Mouse (Mus musculus): ENCODE data around the gene Rad1.
"Not testable (repeated sequence)": the region's sequence is repeated elsewhere in the genome, so short reads cannot be mapped to it uniquely, and the experiment has no call there.

The Rad1 gene

DNA sequence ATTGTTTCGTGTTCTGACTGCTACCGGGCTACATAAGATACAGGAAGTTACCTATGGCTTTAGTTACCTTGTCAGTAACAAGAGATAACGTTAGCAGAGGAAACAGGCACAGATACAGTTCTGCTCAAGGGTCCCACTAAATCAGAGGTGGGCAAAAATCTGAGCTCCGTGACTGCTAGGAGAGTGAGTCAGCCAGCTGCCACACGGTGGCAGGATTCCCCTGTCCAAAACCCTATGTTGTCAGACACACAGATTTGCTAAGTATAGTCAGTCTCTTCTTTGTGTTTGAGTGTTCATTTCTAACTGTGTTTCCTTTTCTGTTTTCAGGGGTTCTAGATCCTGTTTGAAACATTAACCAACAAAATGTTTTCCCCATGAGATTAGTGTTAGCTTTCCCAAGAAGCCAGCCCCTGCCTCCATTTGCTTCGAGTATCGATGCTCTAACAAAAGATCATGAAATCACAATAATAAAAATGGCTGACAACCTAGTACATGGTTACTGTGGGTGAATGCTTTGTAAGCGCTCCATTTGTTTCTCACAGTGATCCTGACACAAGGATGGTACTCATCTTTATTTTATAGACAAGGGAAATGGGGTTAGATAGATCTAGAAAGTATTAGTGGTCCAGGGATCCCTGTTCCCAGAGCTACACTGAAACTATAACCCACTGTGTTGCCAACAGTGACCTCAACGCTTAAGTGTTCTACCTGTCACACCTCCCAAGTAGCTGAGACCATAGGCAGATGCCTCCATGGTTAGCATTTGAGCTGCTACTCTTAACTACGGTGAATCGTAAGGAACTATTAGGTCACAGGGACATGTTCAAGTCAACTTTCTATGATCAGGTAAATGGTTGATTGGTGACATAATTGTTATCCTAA, 15.3 kb downstream of the Rad1 start:
- in situ Hi-C loops (cut with MboI, MseI) = loop anchor here (25.0 kb wide), 1 partner anchor 386 kb away; no protein-coding TSS in a partner anchor

DNA sequence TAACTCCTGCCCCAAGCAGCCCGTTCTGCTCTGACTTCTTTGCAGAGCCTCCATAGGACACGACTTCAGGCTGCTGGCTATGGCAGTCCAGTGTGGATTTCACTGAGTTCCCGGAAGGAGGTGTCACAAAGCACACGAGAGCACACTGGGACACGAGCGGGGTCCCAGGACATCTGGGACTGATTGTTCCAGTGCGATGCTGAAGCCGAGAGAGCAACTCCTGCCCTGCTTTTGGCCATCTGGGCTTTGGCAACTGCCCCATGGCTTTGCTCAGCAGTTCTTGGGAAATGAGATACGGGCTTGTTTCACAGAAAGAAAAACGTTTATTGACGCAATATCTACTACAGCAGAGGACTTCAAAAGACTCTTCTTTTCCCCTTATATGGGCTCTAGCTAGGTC, 20.3 kb downstream of the Rad1 start:
- in situ Hi-C loops (cut with MboI, MseI) = loop anchor here (25.0 kb wide), 1 partner anchor 381 kb away; no protein-coding TSS in a partner anchor

DNA sequence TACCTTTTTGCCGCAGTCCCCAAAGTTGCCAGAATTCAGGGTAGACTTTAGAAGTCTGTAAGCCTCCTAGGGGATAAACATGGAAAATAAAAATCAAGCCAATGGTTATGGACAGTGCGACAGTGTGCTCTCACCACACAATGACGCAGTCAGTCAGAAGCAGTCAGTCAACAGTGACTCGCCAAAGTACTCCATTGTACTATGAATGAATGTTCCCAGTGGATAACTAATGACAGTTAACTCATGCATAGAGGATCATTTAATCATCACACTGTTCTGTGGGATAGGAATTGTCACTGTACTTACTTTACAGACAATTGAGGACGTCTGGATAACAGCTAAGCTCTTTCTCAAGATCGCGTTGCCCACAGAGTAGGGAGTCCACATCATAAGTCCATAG, 29.3 kb downstream of the Rad1 start:
- in situ Hi-C loops (cut with MboI, MseI) = loop anchor here (25.0 kb wide), 1 partner anchor 372 kb away; no protein-coding TSS in a partner anchor

DNA sequence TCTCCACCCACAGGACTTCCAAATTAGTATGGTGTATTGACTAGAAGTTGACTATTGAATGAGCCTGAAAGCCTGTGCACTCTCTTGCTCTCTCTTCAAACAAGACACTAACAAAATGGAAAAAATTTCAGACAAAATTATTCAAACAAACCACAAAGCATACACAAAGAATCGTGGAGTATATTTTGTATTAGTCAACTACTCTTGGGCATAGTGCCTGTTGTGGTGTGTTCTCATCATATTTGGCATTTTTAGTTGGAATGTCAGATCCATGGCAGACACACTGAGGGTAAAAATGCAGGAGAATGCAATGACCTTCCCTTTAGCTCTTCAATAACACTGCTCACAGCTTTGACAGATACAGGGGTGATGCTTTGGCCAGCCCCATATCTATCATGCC, 40.1 kb downstream of the Rad1 start:
- in situ Hi-C loops (cut with MboI, MseI) = no loop called here

DNA sequence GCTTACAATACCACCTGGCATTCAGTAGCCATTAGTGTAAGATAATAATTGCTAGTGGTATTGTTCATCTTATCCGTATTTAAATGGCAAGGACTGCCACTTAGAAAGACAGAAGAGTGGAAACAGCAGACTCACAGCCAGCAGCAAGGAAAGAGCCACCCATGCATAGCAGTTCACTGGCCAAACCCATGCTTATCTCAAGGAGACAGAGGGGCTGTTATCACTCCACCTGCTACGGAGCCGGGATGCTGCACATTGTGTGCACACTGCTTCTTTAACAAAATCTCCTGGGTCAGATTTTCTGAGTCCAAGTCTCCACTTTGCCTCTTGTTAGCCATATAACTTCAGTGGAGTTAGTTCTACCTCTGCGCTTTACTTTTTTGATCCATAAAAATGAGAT, 45.5 kb downstream of the Rad1 start:
- in situ Hi-C loops (cut with MboI, MseI) = no loop called here

DNA sequence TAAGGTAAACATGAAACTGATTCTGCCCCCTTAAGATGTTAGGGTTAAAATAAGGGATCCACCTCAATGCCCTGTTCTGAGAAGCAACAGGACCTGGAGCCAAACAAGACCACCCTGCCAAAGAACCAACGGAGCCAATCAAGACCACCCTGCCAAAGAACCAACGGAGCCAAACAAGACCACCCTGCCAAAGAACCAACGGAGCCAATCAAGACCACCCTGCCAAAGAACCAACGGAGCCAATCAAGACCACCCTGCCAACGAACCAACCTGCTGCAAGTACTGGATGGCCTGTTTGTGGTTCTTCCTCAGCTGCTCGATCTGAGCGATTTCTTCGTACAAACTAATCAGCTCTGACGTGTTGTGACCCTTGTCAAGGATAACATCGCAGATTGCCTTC, 47.5 kb downstream of the Rad1 start:
- in situ Hi-C loops (cut with MboI, MseI) = not testable (repeated sequence)

DNA sequence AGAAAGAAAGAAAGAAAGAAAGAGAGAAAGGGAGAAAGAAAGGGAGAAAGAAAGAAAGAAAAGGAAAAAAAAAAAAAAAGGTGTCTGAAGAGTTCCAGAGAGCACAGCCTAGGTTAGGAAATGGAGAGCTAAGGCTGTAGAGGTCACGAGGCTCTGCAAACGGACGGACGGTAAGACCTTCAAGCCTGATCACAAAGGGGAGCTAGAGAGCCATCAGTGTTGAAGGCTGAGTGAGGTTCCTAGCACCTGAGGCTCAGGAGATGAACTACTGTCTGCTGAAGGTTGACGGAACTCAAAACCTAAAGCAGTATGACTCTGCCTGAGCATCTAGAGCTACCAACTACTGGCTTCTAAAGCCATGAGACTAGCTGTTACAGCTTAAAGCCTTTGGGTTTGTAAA, 48.8 kb downstream of the Rad1 start:
- in situ Hi-C loops (cut with MboI, MseI) = no loop called here

DNA sequence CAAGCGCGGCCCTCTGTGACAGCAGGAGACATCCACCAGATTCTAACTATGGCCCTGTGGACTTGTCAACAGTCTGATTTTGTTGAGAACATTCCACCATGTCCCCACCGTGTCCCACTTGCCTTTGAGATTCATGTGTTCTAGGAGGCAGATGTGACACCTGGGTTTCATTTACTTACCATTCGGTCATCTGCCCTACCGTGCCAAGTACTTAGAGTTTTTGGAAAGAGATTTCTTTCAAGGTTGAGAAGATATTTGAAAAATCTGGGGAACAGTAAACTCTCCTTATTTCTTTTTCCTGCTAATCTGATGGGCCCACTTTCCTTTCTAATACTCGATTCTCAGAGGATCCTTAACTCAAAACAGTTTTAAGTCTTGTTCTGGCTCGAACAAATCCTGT, 50.2 kb downstream of the Rad1 start:
- in situ Hi-C loops (cut with MboI, MseI) = no loop called here

DNA sequence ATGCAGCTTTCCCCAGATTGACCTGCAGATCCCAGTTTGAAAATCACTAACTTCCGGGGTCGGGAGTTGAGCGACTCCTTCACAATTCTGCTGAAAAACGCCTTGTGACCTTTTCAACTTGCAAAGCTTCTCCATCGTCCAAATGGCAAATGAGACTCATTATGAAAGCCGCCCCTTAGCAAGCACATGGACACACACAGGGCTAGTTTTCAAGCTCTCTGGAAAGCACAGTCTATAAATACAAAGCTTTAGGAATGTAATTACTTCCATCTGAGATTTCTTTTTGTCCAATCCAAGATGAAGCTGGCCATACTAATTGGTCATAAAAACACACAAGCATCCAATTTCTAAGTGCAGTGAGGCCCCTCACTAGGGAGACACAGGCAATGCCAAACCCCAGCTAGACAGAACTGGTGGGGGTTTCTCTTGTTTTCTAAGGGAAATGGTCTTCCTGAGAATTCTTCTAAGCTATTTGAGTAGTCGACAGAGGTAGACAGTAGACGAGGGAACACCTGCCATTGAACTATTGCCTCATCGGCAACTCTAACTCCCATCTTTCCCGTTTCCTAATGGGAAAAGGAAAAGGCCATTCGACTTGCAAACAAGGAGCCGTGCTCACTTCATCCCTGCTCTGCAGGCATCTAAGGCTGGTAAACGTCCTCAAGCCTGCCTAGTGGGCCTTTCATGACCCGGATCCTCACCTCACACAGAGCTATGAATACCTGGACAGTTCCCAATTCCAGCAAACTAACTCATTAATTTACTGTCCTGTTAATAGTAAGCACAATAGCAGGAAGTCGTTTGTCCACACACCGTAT, 54.7 kb downstream of the Rad1 start:
- in situ Hi-C loops (cut with MboI, MseI) = no loop called here

All from T-helper 2 cell (primary cell).